Mouse (Mus musculus) stomach, postnatal 0 days (tissue): ENCODE data around the gene Lsamp.

Experiments used
- CTCF ChIP-seq: IDR thresholded peaks from 2 replicates; pipeline ENCODE4 v1.5.1; 2016; ENCODE audit warnings: antibody characterized with exemption, low read depth, mild to moderate bottlenecking, moderate library complexity
- EP300 ChIP-seq: optimal IDR thresholded peaks from 2 replicates; pipeline ENCODE3; 2016; ENCODE audit warnings: antibody characterized with exemption

- no peak for TF ChIP-seq CTCF
- TF ChIP-seq EP300 = no peak
Measured at GRCm38 (mm10) chr16:41088648-41089047, 1104.5 kb downstream of the Lsamp start.
